Mouse (Mus musculus) ES-Bruce4 (cell line): Measurements from ENCODE around the gene Hist1h2br. TPM values are rescaled to one million over a fixed set of nuclear protein-coding genes. Genes with fewer than 3 reads are reported as not detected.
A peak's percentile ranks its signal among the peaks of the same experiment; 100 is the strongest.
"Not testable (repeated sequence)": the region's sequence is repeated elsewhere in the genome, so short reads cannot be mapped to it uniquely, and the experiment has no call there.

Source experiments
- H3K27ac ChIP-seq: 2 replicates; pipeline ENCODE4 v1.5.1; 2012; ENCODE audit warnings: low read length, inconsistent platforms; ENCODE audit not compliant: insufficient read depth
- H3K27me3 ChIP-seq: 2 replicates; pipeline ENCODE4 v1.6.1; 2012; ENCODE audit warnings: mild to moderate bottlenecking, low read length, inconsistent platforms; ENCODE audit not compliant: control insufficient read depth, poor library complexity, insufficient read depth, severe bottlenecking
- H3K36me3 ChIP-seq: 2 replicates; pipeline ENCODE4 v1.6.1; 2012; ENCODE audit warnings: inconsistent platforms, mild to moderate bottlenecking, low read length, moderate library complexity; ENCODE audit not compliant: control insufficient read depth, poor library complexity, insufficient read depth, severe bottlenecking
- H3K4me1 ChIP-seq: one replicate; pipeline ENCODE4 v1.8.1; 2011; ENCODE audit warnings: low read length; ENCODE audit not compliant: control insufficient read depth, insufficient read depth
- H3K4me3 ChIP-seq: 2 replicates; pipeline ENCODE4 v1.5.1; 2011; ENCODE audit warnings: low read depth, mild to moderate bottlenecking, low read length
- H3K9ac ChIP-seq: 2 replicates; pipeline ENCODE4 v1.6.1; 2012; ENCODE audit warnings: low read depth, mild to moderate bottlenecking, inconsistent platforms; ENCODE audit not compliant: poor library complexity, severe bottlenecking
- H3K9me3 ChIP-seq: replicated peaks from 2 replicates; pipeline ENCODE4 v1.6.1; 2012; ENCODE audit warnings: mild to moderate bottlenecking, low read length, inconsistent platforms; ENCODE audit not compliant: control insufficient read depth, poor library complexity, insufficient read depth, severe bottlenecking
- CTCF ChIP-seq: IDR thresholded peaks from one replicate; pipeline ENCODE4 v1.8.1; 2011; ENCODE audit warnings: low read depth, low read length
- EP300 ChIP-seq: IDR thresholded peaks from 2 replicates; pipeline ENCODE4 v1.6.1; 2011; ENCODE audit warnings: low read depth, low read length; ENCODE audit not compliant: insufficient read depth
- POLR2A ChIP-seq: IDR thresholded peaks from one replicate; pipeline ENCODE4 v1.8.1; 2011; ENCODE audit warnings: low read length; ENCODE audit not compliant: insufficient read depth
- polyA plus RNA-seq: library from polyadenylated mRNA; stranded (reverse); fragments of >200 nt; gene quantifications from 2 replicates; pipeline ENCODE4 v1.2.4, GENCODE M21; 2011; ENCODE audit warnings: low read depth; ENCODE audit not compliant: missing spikeins, insufficient read depth, insufficient read length

Gene Hist1h2br
- polyA plus RNA-seq, 1 experiment, result 27.4 TPM

DNA sequence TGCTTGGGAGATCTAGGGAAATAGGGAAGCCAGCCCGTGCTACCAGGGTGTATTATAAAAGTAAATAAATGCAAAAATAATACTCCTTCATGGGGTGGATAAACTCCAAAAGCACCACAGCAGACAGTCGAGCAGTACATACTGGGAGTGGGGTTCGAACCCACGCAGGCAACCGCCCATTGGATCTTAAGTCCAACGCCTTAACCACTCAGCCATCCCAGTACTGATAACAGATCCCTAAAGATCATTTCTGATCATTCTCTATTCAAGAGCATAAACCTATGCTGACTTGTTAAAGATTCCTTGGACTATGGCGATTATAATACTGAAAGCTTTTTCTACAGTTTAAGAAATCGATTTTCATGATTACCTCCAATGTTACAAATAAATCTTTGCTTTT, 14.3 kb downstream of the Hist1h2br start:
- Histone ChIP-seq H3K36me3 (no peaks in the 10 kb centered on the region), H3K9ac (no peak overlapping the region), H3K27ac (no peak overlapping the region), H3K4me3 (no peak overlapping the region), H3K4me1 (no peaks in the 10 kb centered on the region), H3K27me3 (no peaks in the 10 kb centered on the region), H3K9me3 (no peaks in the 10 kb centered on the region)
- TF ChIP-seq CTCF (no peak), EP300 (no peak), POLR2A (no peak)

DNA sequence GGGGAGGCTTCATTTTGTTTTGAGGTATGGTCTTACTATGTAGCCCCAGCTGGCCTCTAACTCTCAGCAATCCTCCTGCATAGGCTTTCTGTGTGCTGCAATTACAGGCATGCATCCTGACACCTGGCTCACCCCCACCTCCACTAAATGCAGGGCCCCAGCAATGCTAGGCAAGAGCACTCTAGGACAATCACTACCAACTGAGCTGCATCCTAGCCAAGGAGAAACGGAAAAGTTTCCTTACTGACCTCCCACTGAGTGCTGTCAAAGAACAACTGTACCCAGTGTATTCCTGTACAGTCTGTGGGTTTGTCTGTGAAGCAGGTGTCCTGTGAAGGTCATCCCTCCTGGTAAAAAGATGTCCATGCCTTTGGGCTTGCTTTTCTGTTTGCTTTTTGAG, 17.2 kb downstream of the Hist1h2br start:
- not testable (repeated sequence) for H3K9ac ChIP-seq, H3K27ac ChIP-seq, H3K27me3 ChIP-seq, H3K36me3 ChIP-seq, H3K4me3 ChIP-seq, H3K9me3 ChIP-seq, H3K4me1 ChIP-seq

DNA sequence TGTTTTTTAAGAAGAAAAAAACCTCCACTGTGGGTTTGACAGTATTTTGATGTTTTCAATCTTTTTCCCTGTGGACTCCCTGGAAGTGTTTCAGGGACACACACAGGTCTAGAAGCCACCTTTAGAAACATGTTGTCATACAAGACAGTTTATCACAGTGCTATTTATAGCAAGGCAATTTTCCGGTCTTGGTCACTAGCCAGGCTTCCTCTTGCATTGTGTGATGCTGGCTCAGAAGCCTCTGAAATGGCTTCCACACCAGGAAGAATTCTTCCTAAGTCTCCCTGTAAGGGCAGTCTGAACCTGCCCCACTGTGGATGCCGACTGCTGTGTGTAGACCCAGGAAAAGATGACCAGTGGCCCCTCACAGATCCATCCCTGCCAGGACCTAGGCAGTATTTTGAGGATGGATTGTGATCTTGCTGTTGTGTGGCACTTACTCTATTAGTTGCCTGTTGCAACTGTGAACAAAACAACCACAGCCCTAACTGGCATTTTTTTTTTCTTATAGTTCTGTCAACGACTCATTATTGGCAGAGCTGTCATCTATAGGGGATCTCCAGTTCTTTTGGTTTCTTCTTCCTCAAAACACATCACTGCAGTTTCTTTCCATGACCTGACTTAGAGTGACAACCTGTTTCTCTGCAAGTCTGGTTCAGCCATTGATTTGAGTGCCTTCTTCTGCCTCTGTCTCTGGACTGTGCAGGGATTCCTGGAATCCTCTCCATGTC, 18.8 kb downstream of the Hist1h2br start:
- no peak overlapping the region for H3K27ac ChIP-seq
- no peaks in the 10 kb centered on the region for H3K4me1 ChIP-seq
- no peak overlapping the region for H3K4me3 ChIP-seq
- no peak for TF ChIP-seq POLR2A
- TF ChIP-seq EP300, result no peak
- TF ChIP-seq CTCF, result no peak
- H3K9me3 ChIP-seq, result no peaks in the 10 kb centered on the region
- no peaks in the 10 kb centered on the region for H3K36me3 ChIP-seq
- H3K9ac ChIP-seq, result no peak overlapping the region
- no peaks in the 10 kb centered on the region for H3K27me3 ChIP-seq

DNA sequence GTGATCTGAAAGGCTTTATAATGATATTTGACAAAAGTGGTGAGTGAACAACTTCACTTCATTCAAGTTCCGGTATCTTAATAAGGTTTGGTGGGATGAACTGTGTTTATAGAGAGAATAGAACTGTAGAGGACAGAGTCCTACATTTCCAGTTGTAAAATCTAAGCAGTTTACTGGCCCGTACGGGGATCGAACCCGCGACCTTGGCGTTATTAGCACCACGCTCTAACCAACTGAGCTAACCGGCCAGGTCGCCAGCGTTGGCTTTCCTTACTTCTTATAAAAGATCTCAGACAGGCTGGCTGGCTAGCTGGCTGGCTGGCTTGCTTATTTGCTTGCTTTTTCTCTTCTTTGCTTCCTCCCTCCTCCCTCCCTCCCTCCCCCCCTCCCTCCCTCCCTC, 21.6 kb downstream of the Hist1h2br start:
- Histone ChIP-seq H3K27me3 (no peaks in the 10 kb centered on the region), H3K4me1 (no peaks in the 10 kb centered on the region), H3K9ac (peak overlapping the region; percentile 90), H3K36me3 (no peaks in the 10 kb centered on the region), H3K9me3 (no peaks in the 10 kb centered on the region), H3K4me3 (no peak overlapping the region), H3K27ac (no peak overlapping the region)
- TF ChIP-seq POLR2A (no peak), CTCF (no peak), EP300 (peak; percentile 62; the same call in 1 of the 2 replicates)

DNA sequence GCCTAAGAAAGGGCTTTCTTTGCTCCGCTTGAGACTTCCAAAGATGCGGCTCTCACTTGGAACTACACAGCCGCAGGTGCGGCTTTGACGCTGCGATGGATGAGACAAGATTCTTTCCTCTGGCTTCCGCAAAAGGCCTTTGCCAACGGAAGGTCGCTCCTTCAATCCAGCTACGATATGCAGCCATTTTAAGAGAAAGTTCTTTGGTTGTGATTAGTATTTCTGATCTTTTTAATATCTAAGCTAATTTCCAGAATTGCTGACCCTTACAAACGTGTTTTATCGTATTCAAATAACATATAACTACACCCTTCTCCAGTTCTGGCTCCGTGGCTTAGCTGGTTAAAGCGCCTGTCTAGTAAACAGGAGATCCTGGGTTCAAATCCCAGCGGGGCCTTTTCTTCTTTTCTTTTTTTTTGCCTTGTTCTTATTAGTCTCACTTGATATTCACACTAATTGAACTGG, 22.2 kb downstream of the Hist1h2br start:
- H3K4me3 ChIP-seq, result peak overlapping the region; percentile 92
- H3K27me3 ChIP-seq, result no peaks in the 10 kb centered on the region
- peak overlapping the region; percentile 58 for H3K27ac ChIP-seq
- no peaks in the 10 kb centered on the region for H3K4me1 ChIP-seq
- TF ChIP-seq CTCF, result no peak
- TF ChIP-seq EP300, result no peak
- no peak for TF ChIP-seq POLR2A
- no peaks in the 10 kb centered on the region for H3K36me3 ChIP-seq
- H3K9me3 ChIP-seq, result no peaks in the 10 kb centered on the region
- H3K9ac ChIP-seq, result peak overlapping the region; percentile 90

DNA sequence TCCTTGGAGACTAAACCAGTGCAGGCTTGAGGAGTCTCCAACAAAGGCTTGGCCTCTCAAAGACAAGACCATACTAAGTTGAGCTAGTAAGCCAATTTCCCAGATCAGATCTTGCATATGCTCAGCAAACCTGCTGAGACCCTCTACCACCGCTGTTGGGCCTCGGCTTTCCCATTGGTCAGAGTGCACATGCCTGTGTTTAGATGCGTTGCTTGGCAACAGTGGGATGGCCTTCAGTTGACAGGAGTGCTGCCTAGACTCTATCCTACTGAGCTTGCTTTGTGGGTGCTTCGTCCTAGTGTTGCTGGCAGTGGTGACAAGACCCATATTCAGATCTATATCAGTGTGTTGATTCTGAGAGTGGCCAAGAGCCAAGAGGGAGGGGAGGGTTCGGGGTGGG, 28.1 kb downstream of the Hist1h2br start:
- Histone ChIP-seq H3K27me3 (no peaks in the 10 kb centered on the region), H3K4me1 (no peaks in the 10 kb centered on the region), H3K9me3 (peaks cover 5% of the 10 kb centered on the region), H3K27ac (no peak overlapping the region), H3K36me3 (no peaks in the 10 kb centered on the region), H3K9ac (no peak overlapping the region), H3K4me3 (no peak overlapping the region)
- TF ChIP-seq CTCF (no peak), POLR2A (no peak), EP300 (no peak)

DNA sequence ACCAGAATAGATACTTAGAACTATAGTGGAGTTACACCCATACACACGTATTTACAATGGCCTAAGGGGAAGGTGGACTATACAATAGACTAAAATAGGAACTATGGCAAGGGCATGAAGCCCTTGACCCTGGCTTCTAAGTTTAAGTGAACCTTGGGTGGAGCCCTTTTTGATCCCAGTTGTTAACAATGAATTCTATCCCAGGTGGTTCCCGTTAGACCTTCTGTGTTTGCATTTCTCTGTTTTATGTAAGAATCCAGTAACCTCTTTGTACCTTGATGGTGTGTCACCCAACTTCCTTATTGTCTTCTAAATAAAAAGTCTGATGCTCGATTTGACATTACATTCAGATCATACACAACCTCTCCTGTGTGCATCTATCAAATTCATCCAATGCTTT, 32.0 kb downstream of the Hist1h2br start:
- H3K4me1 ChIP-seq, H3K27me3 ChIP-seq, H3K9ac ChIP-seq, H3K4me3 ChIP-seq, H3K36me3 ChIP-seq, H3K9me3 ChIP-seq: not testable (repeated sequence)
- peak overlapping the region; percentile 86 for H3K27ac ChIP-seq
